Mouse (Mus musculus) testis, adult 2 months (tissue): ENCODE results near the gene Btbd19.

Experiments
- CTCF ChIP-seq: fragments of 200-500 bp; IDR thresholded peaks from 2 replicates; pipeline ENCODE4 v1.5.1; 2012; ENCODE audit warnings: low read depth, mild to moderate bottlenecking, inconsistent platforms, low read length, moderate library complexity; ENCODE audit not compliant: control insufficient read depth, insufficient read depth, insufficient replicate concordance
- POLR2A ChIP-seq: fragments of 200-500 bp; IDR thresholded peaks from 2 replicates; pipeline ENCODE4 v1.6.1; 2012; ENCODE audit warnings: low read depth, mild to moderate bottlenecking, inconsistent platforms, low read length, moderate library complexity; ENCODE audit not compliant: control insufficient read depth

GRCm38 (mm10) chr4:117132794-117133143 is 7.2 kb upstream of the Btbd19 start:
- no peak for TF ChIP-seq CTCF
- no peak for TF ChIP-seq POLR2A
